Mouse (Mus musculus) thymus, postnatal 4 days (tissue): ENCODE results near the gene Plin2.
A peak's percentile ranks its signal among the peaks of the same experiment; 100 is the strongest.
"Not testable (repeated sequence)": the region's sequence is repeated elsewhere in the genome, so short reads cannot be mapped to it uniquely, and the experiment has no call there.

Source experiments
- DNase-seq: peaks from one replicate; pipeline ENCODE4 v3.0.0; 2021

Gene Plin2

GRCm38 (mm10) chr4:86681846-86682245 is 12.0 kb upstream of the Plin2 start:
- no peak for DNase-seq

- DNase-seq: no peak
Measured at GRCm38 (mm10) chr4:86681421-86681820, 11.6 kb upstream of the Plin2 start.

- no peak for DNase-seq
Measured at GRCm38 (mm10) chr4:86679686-86680085, 9.8 kb upstream of the Plin2 start.

- DNase-seq: no peak
Measured at GRCm38 (mm10) chr4:86676756-86677155, 6.9 kb upstream of the Plin2 start.

- not testable (repeated sequence) for DNase-seq
Measured at GRCm38 (mm10) chr4:86674739-86675138, 4.9 kb upstream of the Plin2 start.

- not testable (repeated sequence) for DNase-seq
Measured at GRCm38 (mm10) chr4:86674150-86674549, 4.3 kb upstream of the Plin2 start.

- no peak for DNase-seq
Measured at GRCm38 (mm10) chr4:86672450-86672849, 2.6 kb upstream of the Plin2 start.

GRCm38 (mm10) chr4:86671803-86672202 is 1.9 kb upstream of the Plin2 start:
- no peak for DNase-seq

GRCm38 (mm10) chr4:86670582-86671306 is 884 bp upstream of the Plin2 start:
- no peak for DNase-seq

GRCm38 (mm10) chr4:86669241-86669753 is 563 bp downstream of the Plin2 start:
- DNase-seq: peak; percentile 32

GRCm38 (mm10) chr4:86668290-86669000 is 1.4 kb downstream of the Plin2 start:
- no peak for DNase-seq

GRCm38 (mm10) chr4:86665596-86665995 is 4.3 kb downstream of the Plin2 start:
- DNase-seq: no peak

GRCm38 (mm10) chr4:86663919-86664318 is 5.9 kb downstream of the Plin2 start:
- DNase-seq: no peak

- no peak for DNase-seq
Measured at GRCm38 (mm10) chr4:86657176-86657575, 12.7 kb downstream of the Plin2 start.

GRCm38 (mm10) chr4:86656410-86656809 is 13.4 kb downstream of the Plin2 start:
- not testable (repeated sequence) for DNase-seq

GRCm38 (mm10) chr4:86651686-86652384 is 18.0 kb downstream of the Plin2 start:
- peak; percentile 33 for DNase-seq

GRCm38 (mm10) chr4:86648394-86648793 is 21.5 kb downstream of the Plin2 start:
- DNase-seq: not testable (repeated sequence)

GRCm38 (mm10) chr4:86637561-86637960 is 32.3 kb downstream of the Plin2 start:
- DNase-seq: not testable (repeated sequence)

- DNase-seq: not testable (repeated sequence)
Measured at GRCm38 (mm10) chr4:86634873-86635272, 35.0 kb downstream of the Plin2 start.

GRCm38 (mm10) chr4:86634312-86634711 is 35.5 kb downstream of the Plin2 start:
- not testable (repeated sequence) for DNase-seq

GRCm38 (mm10) chr4:86632556-86632955 is 37.3 kb downstream of the Plin2 start:
- DNase-seq: not testable (repeated sequence)

GRCm38 (mm10) chr4:86631831-86632230 is 38.0 kb downstream of the Plin2 start:
- DNase-seq: no peak

- DNase-seq: not testable (repeated sequence)
Measured at GRCm38 (mm10) chr4:86626496-86626895, 43.4 kb downstream of the Plin2 start.
